Mouse (Mus musculus): ENCODE measurements around the gene Fbxl12.

DNA sequence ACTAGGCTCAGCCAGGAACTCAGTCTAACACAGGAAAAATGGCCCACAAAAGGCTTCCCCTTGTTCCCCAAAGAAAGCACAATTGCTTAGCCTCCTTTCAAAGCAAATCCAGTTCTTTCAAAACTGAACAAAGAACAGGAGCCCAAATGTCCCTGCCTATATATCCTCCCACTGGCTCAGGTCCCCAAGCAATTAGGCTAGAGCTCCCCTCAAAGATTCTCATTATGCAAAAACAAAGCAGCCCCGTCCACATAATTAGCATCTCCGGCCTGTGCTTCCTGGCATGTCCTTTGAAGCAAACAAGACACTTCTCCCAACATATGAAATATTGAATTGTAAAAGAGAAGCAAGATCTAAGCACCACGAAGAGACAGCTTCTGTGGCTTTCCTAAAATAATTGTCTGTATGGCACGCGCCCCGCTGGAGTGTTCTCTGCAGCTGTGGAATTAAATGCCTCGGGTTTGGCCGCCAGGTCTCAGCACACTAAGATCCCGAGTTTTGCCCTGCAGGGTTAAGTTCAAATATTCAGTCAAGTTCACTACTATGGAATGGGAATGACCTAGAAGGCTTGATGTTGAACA is 35.9 kb upstream of the Fbxl12 start:
- TF ChIP-seq CTCF (IDR thresholded peaks at IDR 0.05; ENCODE audit: extremely low read depth, insufficient read depth, insufficient read length, insufficient replicate concordance) (no peak), POLR2A (IDR thresholded peaks at IDR 0.05; ENCODE audit: low read depth, low read length) (no peak)

All from spleen, adult 2 months (tissue).